Mouse (Mus musculus): ENCODE results near the gene Lrriq1. TPM values are rescaled to one million over a fixed set of nuclear protein-coding genes. Genes with fewer than 3 reads are reported as not detected.

The Lrriq1 gene
- polyA plus RNA-seq, 1 experiment from 2014 or later = 0.69 TPM

DNA sequence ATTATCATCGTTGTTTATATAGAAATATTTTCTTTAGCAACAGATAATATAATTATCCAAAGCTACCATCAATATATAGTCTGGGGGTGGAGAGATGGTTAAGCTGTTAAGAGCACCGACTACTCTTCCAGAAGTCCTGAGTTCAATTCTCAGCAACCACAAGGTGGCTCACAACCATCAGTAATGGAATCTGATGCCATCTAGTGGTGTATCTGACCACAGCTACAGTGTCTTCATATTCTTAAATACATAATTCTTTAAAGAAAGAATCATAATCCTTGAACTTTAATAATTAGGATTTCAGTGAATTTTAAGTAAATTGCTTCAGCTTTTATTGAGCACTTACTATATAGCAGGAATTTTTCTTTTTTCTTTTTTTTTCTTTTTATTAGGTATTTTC, 128.0 kb downstream of the Lrriq1 start:
- ATAC-seq (ENCODE audit: insufficient read depth, low FRiP score, low read depth) = no peak
- H3K9ac ChIP-seq = no peak overlapping the region
- no peaks in the 10 kb centered on the region for H3K9me3 ChIP-seq
- no peaks in the 10 kb centered on the region for H3K36me3 ChIP-seq
- H3K27ac ChIP-seq = no peak overlapping the region
- H3K27me3 ChIP-seq (replicated peaks) = no peaks in the 10 kb centered on the region
- H3K4me2 ChIP-seq = no peak overlapping the region
- no peaks in the 10 kb centered on the region for H3K4me1 ChIP-seq
- 83% methylated on average over 2 of the region's 2 CpGs for WGBS
- H3K4me3 ChIP-seq (replicated peaks) = no peak overlapping the region

GRCm38 (mm10) chr10:103086101-103086500, 150.0 kb downstream of the Lrriq1 start:
- Histone ChIP-seq H3K27me3 (replicated peaks) (no peaks in the 10 kb centered on the region), H3K4me2 (no peak overlapping the region), H3K9me3 (no peaks in the 10 kb centered on the region), H3K36me3 (no peaks in the 10 kb centered on the region), H3K4me3 (replicated peaks) (no peak overlapping the region), H3K4me1 (no peaks in the 10 kb centered on the region), H3K27ac (no peak overlapping the region), H3K9ac (no peak overlapping the region)
- 31% methylated on average over 1 of the region's 1 CpGs for WGBS
- ATAC-seq (ENCODE audit: insufficient read depth, low FRiP score, low read depth) = no peak

- no peaks in the 10 kb centered on the region for H3K9me3 ChIP-seq
- H3K36me3 ChIP-seq = no peaks in the 10 kb centered on the region
- no peak overlapping the region for H3K9ac ChIP-seq
- H3K27ac ChIP-seq = no peak overlapping the region
- WGBS = 89% methylated on average over 2 of the region's 2 CpGs
- no peak overlapping the region for H3K4me2 ChIP-seq
- no peak for ATAC-seq (ENCODE audit: insufficient read depth, low FRiP score, low read depth)
- H3K4me3 ChIP-seq (replicated peaks) = no peak overlapping the region
- no peaks in the 10 kb centered on the region for H3K27me3 ChIP-seq (replicated peaks)
- H3K4me1 ChIP-seq = no peaks in the 10 kb centered on the region
Measured at GRCm38 (mm10) chr10:103049593-103049992, 186.5 kb downstream of the Lrriq1 start.

DNA sequence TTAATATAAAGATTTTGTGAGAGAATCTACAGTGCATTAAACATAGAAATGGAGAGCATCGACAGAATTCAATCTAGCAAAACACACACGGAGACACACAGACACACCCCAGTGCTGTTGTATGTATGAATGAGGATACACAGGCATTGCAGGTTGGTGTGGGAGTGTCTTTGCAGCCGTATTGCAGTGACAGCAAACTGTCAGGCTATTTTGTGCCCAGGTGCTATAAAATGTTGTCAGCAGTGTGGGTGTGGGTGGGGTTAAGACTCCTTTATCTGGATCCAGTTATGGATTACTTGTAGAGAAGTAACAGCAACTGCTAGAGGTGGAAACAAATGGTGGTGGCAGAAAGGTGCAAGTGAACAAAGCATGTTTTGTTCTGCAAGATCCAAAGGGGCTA, 189.5 kb downstream of the Lrriq1 start:
- H3K9ac ChIP-seq = no peak overlapping the region
- H3K9me3 ChIP-seq = no peaks in the 10 kb centered on the region
- no peak overlapping the region for H3K4me3 ChIP-seq (replicated peaks)
- H3K4me2 ChIP-seq = no peak overlapping the region
- H3K27me3 ChIP-seq (replicated peaks) = no peaks in the 10 kb centered on the region
- 57% methylated on average over 3 of the region's 3 CpGs for WGBS
- H3K36me3 ChIP-seq = no peaks in the 10 kb centered on the region
- no peak for ATAC-seq (ENCODE audit: insufficient read depth, low FRiP score, low read depth)
- H3K4me1 ChIP-seq = no peaks in the 10 kb centered on the region
- no peak overlapping the region for H3K27ac ChIP-seq

GRCm38 (mm10) chr10:103045019-103045418, 191.1 kb downstream of the Lrriq1 start:
- H3K27ac ChIP-seq = no peak overlapping the region
- no peak overlapping the region for H3K4me2 ChIP-seq
- no peaks in the 10 kb centered on the region for H3K4me1 ChIP-seq
- H3K27me3 ChIP-seq (replicated peaks) = no peaks in the 10 kb centered on the region
- no peak for ATAC-seq (ENCODE audit: insufficient read depth, low FRiP score, low read depth)
- WGBS = 48% methylated on average over 2 of the region's 2 CpGs
- no peaks in the 10 kb centered on the region for H3K36me3 ChIP-seq
- H3K9me3 ChIP-seq = no peaks in the 10 kb centered on the region
- no peak overlapping the region for H3K9ac ChIP-seq
- no peak overlapping the region for H3K4me3 ChIP-seq (replicated peaks)

GRCm38 (mm10) chr10:103035002-103035640, 201.0 kb downstream of the Lrriq1 start:
- no peak for ATAC-seq (ENCODE audit: insufficient read depth, low FRiP score, low read depth)
- no peaks in the 10 kb centered on the region for H3K9me3 ChIP-seq
- H3K36me3 ChIP-seq = no peaks in the 10 kb centered on the region
- 3% methylated on average over 14 of the region's 14 CpGs for WGBS
- peaks cover 47% of the 10 kb centered on the region for H3K27me3 ChIP-seq (replicated peaks)
- H3K4me2 ChIP-seq = no peak overlapping the region
- no peaks in the 10 kb centered on the region for H3K4me1 ChIP-seq
- no peak overlapping the region for H3K9ac ChIP-seq
- H3K27ac ChIP-seq = no peak overlapping the region
- H3K4me3 ChIP-seq (replicated peaks) = no peak overlapping the region

DNA sequence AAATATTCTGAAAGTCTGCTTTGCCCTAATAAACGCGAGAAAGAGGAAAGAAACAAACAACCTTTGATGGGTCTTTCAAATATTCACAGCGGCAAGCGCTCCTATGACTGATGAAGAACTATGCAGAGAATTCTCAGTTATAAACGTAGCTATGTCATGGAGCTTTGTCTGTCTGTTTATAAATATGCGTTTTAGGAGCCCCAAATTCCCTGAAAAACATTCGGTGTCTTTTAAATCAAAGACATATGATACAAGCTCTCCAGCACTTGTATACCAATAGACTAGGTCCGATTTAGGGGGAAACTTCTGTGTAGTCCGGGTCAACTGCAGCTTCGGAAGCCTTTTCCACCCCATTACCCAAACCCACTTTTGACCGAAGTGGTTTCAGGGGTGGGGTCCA, 205.2 kb downstream of the Lrriq1 start:
- Histone ChIP-seq H3K4me1 (peaks cover 7% of the 10 kb centered on the region), H3K36me3 (no peaks in the 10 kb centered on the region), H3K4me2 (no peak overlapping the region), H3K9me3 (no peaks in the 10 kb centered on the region), H3K9ac (no peak overlapping the region), H3K4me3 (replicated peaks) (no peak overlapping the region), H3K27ac (no peak overlapping the region), H3K27me3 (replicated peaks) (peaks cover 76% of the 10 kb centered on the region)
- WGBS = 5% methylated on average over 11 of the region's 11 CpGs
- ATAC-seq (ENCODE audit: insufficient read depth, low FRiP score, low read depth) = no peak

- H3K4me3 ChIP-seq (replicated peaks) = no peak within 1 kb of the TSS
- H3K36me3 ChIP-seq = no peaks in the 10 kb centered on the region
- ATAC-seq (ENCODE audit: insufficient read depth, low FRiP score, low read depth) = no peak
- no peak within 1 kb of the TSS for H3K4me2 ChIP-seq
- peaks cover 7% of the 10 kb centered on the region for H3K4me1 ChIP-seq
- no peak within 1 kb of the TSS for H3K27ac ChIP-seq
- 3% methylated on average over 32 of the region's 32 CpGs for WGBS
- H3K9me3 ChIP-seq = no peaks in the 10 kb centered on the region
- no peak within 1 kb of the TSS for H3K9ac ChIP-seq
- peaks cover 73% of the 10 kb centered on the region for H3K27me3 ChIP-seq (replicated peaks)
Measured at GRCm38 (mm10) chr10:103029730-103030490, 206.2 kb downstream of the Lrriq1 start, which contains the start of gene Alx1. Gene Alx1 (minus strand): TSS chr10:103030215.

DNA sequence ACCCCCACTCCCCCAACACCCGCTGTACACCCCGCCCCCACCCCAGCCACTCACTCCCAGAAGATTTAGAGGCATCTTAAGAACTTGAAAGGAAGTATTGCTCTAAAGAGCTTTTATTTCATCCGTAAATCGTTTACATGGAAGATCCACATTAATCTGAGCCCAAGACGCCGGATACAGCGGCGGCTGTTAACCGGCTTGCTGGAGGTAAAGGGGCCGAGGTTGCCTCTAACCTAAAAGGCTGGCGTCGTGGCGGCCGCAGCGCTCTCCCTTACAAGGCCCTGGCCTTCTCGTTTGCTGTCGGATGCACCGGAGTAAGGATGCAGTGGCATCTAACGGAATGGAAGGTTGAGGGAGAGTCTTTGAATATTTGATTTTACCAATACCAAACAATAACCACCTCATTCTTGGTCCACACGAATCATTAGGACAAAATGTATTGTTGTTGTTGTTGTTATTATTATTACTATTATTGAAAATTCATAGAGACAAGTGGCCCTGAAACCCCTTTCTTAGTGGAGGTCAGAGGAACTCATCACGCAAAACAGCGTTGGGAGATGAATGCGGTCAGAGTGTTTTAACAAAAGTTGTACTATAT, 206.9 kb downstream of the Lrriq1 start:
- ATAC-seq (ENCODE audit: insufficient read depth, low FRiP score, low read depth) = no peak
- peaks cover 67% of the 10 kb centered on the region for H3K27me3 ChIP-seq (replicated peaks)
- peaks cover 7% of the 10 kb centered on the region for H3K4me1 ChIP-seq
- no peak overlapping the region for H3K4me3 ChIP-seq (replicated peaks)
- no peak overlapping the region for H3K9ac ChIP-seq
- no peak overlapping the region for H3K4me2 ChIP-seq
- WGBS = 2% methylated on average over 23 of the region's 23 CpGs
- no peak overlapping the region for H3K27ac ChIP-seq
- H3K9me3 ChIP-seq = no peaks in the 10 kb centered on the region
- H3K36me3 ChIP-seq = no peaks in the 10 kb centered on the region

DNA sequence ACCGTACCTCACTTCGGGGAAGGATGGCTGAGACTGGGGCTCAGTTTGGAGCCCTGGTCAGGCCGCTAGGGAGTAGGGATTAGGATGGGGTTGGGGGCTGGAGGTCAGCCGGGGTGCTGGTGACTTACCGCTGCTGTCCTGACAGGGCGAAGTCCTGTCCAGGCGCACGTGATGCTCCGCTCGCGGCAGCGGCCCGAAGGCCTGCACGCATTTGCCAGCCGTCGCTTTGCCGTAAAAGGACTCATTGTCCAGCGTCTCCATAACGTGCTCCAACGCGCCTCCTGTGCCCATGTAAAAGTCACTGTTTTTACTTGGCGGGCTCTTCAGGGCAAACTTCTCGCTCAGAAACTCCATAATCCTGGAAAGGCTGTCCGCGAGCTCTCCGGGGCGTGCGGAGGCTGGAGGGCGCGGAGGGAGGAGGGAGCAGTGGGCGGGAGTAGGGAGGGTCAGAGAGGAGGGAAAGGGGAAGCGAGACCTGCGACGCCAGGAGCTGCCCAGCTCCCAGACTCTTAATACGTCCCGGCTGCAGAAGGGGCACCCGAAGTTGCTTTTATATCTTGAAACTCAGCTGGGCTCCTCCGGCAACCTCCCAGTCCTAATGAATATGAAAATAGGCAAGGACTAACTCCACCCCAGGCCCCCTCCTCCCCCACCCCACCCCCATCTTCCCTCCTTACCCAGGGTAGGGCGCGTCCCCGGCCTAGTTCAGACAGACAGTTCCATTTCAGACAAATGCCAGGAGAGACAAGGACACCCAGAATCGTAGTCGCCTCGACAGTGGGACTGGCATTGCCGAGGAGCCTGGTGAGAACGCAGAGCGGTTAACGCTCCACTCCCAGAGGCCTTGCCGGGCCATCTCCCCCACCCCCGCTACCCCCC, 207.6 kb downstream of the Lrriq1 start:
- WGBS = under 1% methylated on average over 49 of the region's 50 CpGs

GRCm38 (mm10) chr10:103027931-103028252, 208.2 kb downstream of the Lrriq1 start:
- WGBS = under 1% methylated on average over 15 of the region's 15 CpGs
- Histone ChIP-seq H3K4me1 (peaks cover 7% of the 10 kb centered on the region), H3K4me2 (peak overlapping the region; percentile 64), H3K27me3 (replicated peaks) (peaks cover 59% of the 10 kb centered on the region), H3K9me3 (no peaks in the 10 kb centered on the region), H3K36me3 (no peaks in the 10 kb centered on the region), H3K9ac (no peak overlapping the region), H3K4me3 (replicated peaks) (peak overlapping the region; percentile 34), H3K27ac (no peak overlapping the region)
- ATAC-seq (ENCODE audit: insufficient read depth, low FRiP score, low read depth) = no peak

More for the DNA sequence above, 207.6 kb downstream of the Lrriq1 start:
- Histone ChIP-seq H3K9ac (no peak overlapping the region), H3K9me3 (no peaks in the 10 kb centered on the region), H3K27me3 (replicated peaks) (peaks cover 65% of the 10 kb centered on the region), H3K4me2 (peak overlapping the region; percentile 64), H3K4me3 (replicated peaks) (peak overlapping the region; percentile 34), H3K36me3 (no peaks in the 10 kb centered on the region), H3K27ac (no peak overlapping the region), H3K4me1 (peaks cover 7% of the 10 kb centered on the region)
- peak; percentile 75 for ATAC-seq (ENCODE audit: insufficient read depth, low FRiP score, low read depth)
